Mouse (Mus musculus): Measurements from ENCODE around the gene Retreg3. TPM values are rescaled to one million over a fixed set of nuclear protein-coding genes. Genes with fewer than 3 reads are reported as not detected.
"Not testable (repeated sequence)": the region's sequence is repeated elsewhere in the genome, so short reads cannot be mapped to it uniquely, and the experiment has no call there.

The Retreg3 gene
- total RNA-seq, 2 experiments from 2014 or later: 30.3 to 31.1 TPM

- Histone ChIP-seq H3K27ac (peak overlapping the region; percentile 86), H3K4me3 (peak overlapping the region; percentile 48; the same call in 1 of the 2 replicates)
- intact Hi-C loops (cut with DNase I): no loop called here
- no peak for TF ChIP-seq CTCF (IDR thresholded peaks at IDR 0.05)
- DNase-seq: no peak
These were observed 41.9 kb upstream of the Retreg3 start for GRCm38 (mm10) chr11:101161551-101161950.

- H3K4me3 ChIP-seq; intact Hi-C loops (cut with DNase I); H3K27ac ChIP-seq; DNase-seq: not testable (repeated sequence)
These were observed 41.4 kb upstream of the Retreg3 start for GRCm38 (mm10) chr11:101160981-101161505.

- H3K4me3 ChIP-seq; DNase-seq; H3K27ac ChIP-seq; intact Hi-C loops (cut with DNase I): not testable (repeated sequence)
These were observed 40.5 kb upstream of the Retreg3 start for GRCm38 (mm10) chr11:101160151-101160550.

GRCm38 (mm10) chr11:101155728-101156371 lies 36.2 kb upstream of the Retreg3 start, which contains the start of gene Tubg2:
Tubg2 (plus strand) TSS chr11:101155907.
- peak within 1 kb of the TSS; percentile 74 for H3K27ac ChIP-seq

GRCm38 (mm10) chr11:101155151-101155550 lies 35.5 kb upstream of the Retreg3 start:
- Histone ChIP-seq H3K27ac (no peak overlapping the region), H3K4me3 (no peak overlapping the region)
- no peak for DNase-seq
- intact Hi-C loops (cut with DNase I): no loop called here
- TF ChIP-seq CTCF (IDR thresholded peaks at IDR 0.05): no peak

More at GRCm38 (mm10) chr11:101155728-101156371, 36.2 kb upstream of the Retreg3 start, which contains the start of gene Tubg2:
- TF ChIP-seq CTCF (IDR thresholded peaks at IDR 0.05): no peak
- DNase-seq: peak; percentile 73
- intact Hi-C loops (cut with DNase I): no loop called here
- peak within 1 kb of the TSS; percentile 72 for H3K4me3 ChIP-seq

GRCm38 (mm10) chr11:101154648-101155047 lies 35.0 kb upstream of the Retreg3 start:
- DNase-seq: no peak
- intact Hi-C loops (cut with DNase I): no loop called here
- H3K27ac ChIP-seq: no peak overlapping the region
- H3K4me3 ChIP-seq: no peak overlapping the region
- TF ChIP-seq CTCF (IDR thresholded peaks at IDR 0.05): no peak

GRCm38 (mm10) chr11:101152825-101153224 lies 33.1 kb upstream of the Retreg3 start:
- Histone ChIP-seq H3K27ac (no peak overlapping the region), H3K4me3 (no peak overlapping the region)
- no peak for DNase-seq
- TF ChIP-seq CTCF (IDR thresholded peaks at IDR 0.05): no peak
- intact Hi-C loops (cut with DNase I): no loop called here

GRCm38 (mm10) chr11:101151063-101151462 lies 31.4 kb upstream of the Retreg3 start:
- no peak for DNase-seq
- intact Hi-C loops (cut with DNase I): no loop called here
- no peak for TF ChIP-seq CTCF (IDR thresholded peaks at IDR 0.05)
- H3K4me3 ChIP-seq: no peak overlapping the region
- H3K27ac ChIP-seq: no peak overlapping the region

GRCm38 (mm10) chr11:101149178-101150105 lies 29.7 kb upstream of the Retreg3 start:
- H3K27ac ChIP-seq: peak overlapping the region; percentile 71
- H3K4me3 ChIP-seq: no peak overlapping the region
- TF ChIP-seq CTCF (IDR thresholded peaks at IDR 0.05): no peak
- intact Hi-C loops (cut with DNase I): no loop called here
- peak; percentile 56 for DNase-seq

- H3K27ac ChIP-seq: peak overlapping the region; percentile 71
- H3K4me3 ChIP-seq: no peak overlapping the region
- TF ChIP-seq CTCF (IDR thresholded peaks at IDR 0.05): no peak
- no peak for DNase-seq
- intact Hi-C loops (cut with DNase I): no loop called here
These were observed 29.1 kb upstream of the Retreg3 start for GRCm38 (mm10) chr11:101148751-101149150.

GRCm38 (mm10) chr11:101146377-101146776 lies 26.7 kb upstream of the Retreg3 start:
- TF ChIP-seq CTCF (IDR thresholded peaks at IDR 0.05): no peak
- Histone ChIP-seq H3K27ac (no peak overlapping the region), H3K4me3 (no peak overlapping the region)
- DNase-seq: no peak
- intact Hi-C loops (cut with DNase I): no loop called here

- DNase-seq: peak; percentile 23
- Histone ChIP-seq H3K27ac (peak overlapping the region; percentile 43; the same call in 1 of the 2 replicates), H3K4me3 (peak overlapping the region; percentile 56)
- intact Hi-C loops (cut with DNase I): no loop called here
- no peak for TF ChIP-seq CTCF (IDR thresholded peaks at IDR 0.05)
These were observed 23.9 kb upstream of the Retreg3 start for GRCm38 (mm10) chr11:101143338-101144225.

Measured in gastrocnemius, adult 2 months (tissue).